Mouse (Mus musculus): Measurements from ENCODE around the gene Thoc6. TPM values are rescaled to one million over a fixed set of nuclear protein-coding genes. Genes with fewer than 3 reads are reported as not detected.

Gene Thoc6
- total RNA-seq (2021): 1 to 10 TPM; 5.3 to 6.8 TPM
- long read RNA-seq, experiment 1, transcript Thoc6-201 (13 exons, 1,504 nt): major isoform, 6 of 16 reads
- long read RNA-seq, experiment 1, partial matches to known transcripts: 1 of 16 reads
- long read RNA-seq, experiment 1, other reads (novel, unspliced or antisense): 4 of 16 reads
- long read RNA-seq, experiment 2, partial matches to known transcripts: 0 of 6 reads
- long read RNA-seq, experiment 2, other reads (novel, unspliced or antisense): 0 of 6 reads

- DNase-seq (ENCODE audit: low spot score in 2 of 2): peak; percentile 90 to 93
Observed at GRCm38 (mm10) chr17:23673424-23674073, at the start of gene Thoc6, which contains the start of gene Hcfc1r1. Gene Thoc6 (minus strand): TSS chr17:23673882. Gene Hcfc1r1 (plus strand): TSS chr17:23673596.

GRCm38 (mm10) chr17:23722376-23723125, 48.9 kb upstream of the Thoc6 start, which contains the start of gene 1520401A03Rik:
Gene 1520401A03Rik (minus strand): TSS chr17:23722783.
- no peak for DNase-seq (ENCODE audit: low spot score in 2 of 2)

- DNase-seq (ENCODE audit: low spot score in 2 of 2): no peak
Observed at GRCm38 (mm10) chr17:23721886-23722285, 48.2 kb upstream of the Thoc6 start.

- no peak for DNase-seq (ENCODE audit: low spot score in 2 of 2)
Observed at GRCm38 (mm10) chr17:23719455-23719854, 45.8 kb upstream of the Thoc6 start.

- no peak for DNase-seq (ENCODE audit: low spot score in 2 of 2)
Observed at GRCm38 (mm10) chr17:23717003-23717402, 43.3 kb upstream of the Thoc6 start.

- DNase-seq (ENCODE audit: low spot score in 2 of 2): peak; percentile 73 to 80
Observed at GRCm38 (mm10) chr17:23706212-23706611, 32.5 kb upstream of the Thoc6 start.

GRCm38 (mm10) chr17:23705525-23706104, 31.9 kb upstream of the Thoc6 start:
- DNase-seq (ENCODE audit: low spot score in 2 of 2): no peak

GRCm38 (mm10) chr17:23704741-23705140, 31.1 kb upstream of the Thoc6 start:
- peak; percentile 22 to 33 for DNase-seq (ENCODE audit: low spot score in 2 of 2)

- no peak for DNase-seq (ENCODE audit: low spot score in 2 of 2)
Observed at GRCm38 (mm10) chr17:23703301-23703700, 29.6 kb upstream of the Thoc6 start.

- peak; percentile 85 to 93 for DNase-seq (ENCODE audit: low spot score in 2 of 2)
Observed at GRCm38 (mm10) chr17:23700079-23700478, 26.4 kb upstream of the Thoc6 start.

- peak; percentile 36 to 54 for DNase-seq (ENCODE audit: low spot score in 2 of 2)
Observed at GRCm38 (mm10) chr17:23699131-23700077, 25.7 kb upstream of the Thoc6 start.

- no peak for DNase-seq (ENCODE audit: low spot score in 2 of 2)
Observed at GRCm38 (mm10) chr17:23695801-23696200, 22.1 kb upstream of the Thoc6 start.

- no peak for DNase-seq (ENCODE audit: low spot score in 2 of 2)
Observed at GRCm38 (mm10) chr17:23694491-23694890, 20.8 kb upstream of the Thoc6 start.

- no peak for DNase-seq (ENCODE audit: low spot score in 2 of 2)
Observed at GRCm38 (mm10) chr17:23683856-23684672, 10.4 kb upstream of the Thoc6 start, which contains the start of gene Cldn9. Gene Cldn9 (minus strand): TSS chr17:23684026.

GRCm38 (mm10) chr17:23683226-23683625, 9.5 kb upstream of the Thoc6 start:
- no peak for DNase-seq (ENCODE audit: low spot score in 2 of 2)

- DNase-seq (ENCODE audit: low spot score in 2 of 2): no peak
Observed at GRCm38 (mm10) chr17:23682530-23682929, 8.8 kb upstream of the Thoc6 start.

GRCm38 (mm10) chr17:23682092-23682491, 8.4 kb upstream of the Thoc6 start:
- no peak for DNase-seq (ENCODE audit: low spot score in 2 of 2)

- DNase-seq (ENCODE audit: low spot score in 2 of 2): no peak
Observed at GRCm38 (mm10) chr17:23681086-23681485, 7.4 kb upstream of the Thoc6 start.

GRCm38 (mm10) chr17:23680336-23680735, 6.7 kb upstream of the Thoc6 start:
- no peak for DNase-seq (ENCODE audit: low spot score in 2 of 2)

Measured in left cerebral cortex, adult 18-20 months (tissue).